Mouse (Mus musculus) layer of hippocampus, adult 9-10 months (tissue): ENCODE data around the gene Acot6.
"Not testable (repeated sequence)": the region's sequence is repeated elsewhere in the genome, so short reads cannot be mapped to it uniquely, and the experiment has no call there.

Source experiments
- DNase-seq: peaks from one replicate; pipeline ENCODE4 v3.0.0; 2022; ENCODE audit warnings: low spot score

The Acot6 gene

DNA sequence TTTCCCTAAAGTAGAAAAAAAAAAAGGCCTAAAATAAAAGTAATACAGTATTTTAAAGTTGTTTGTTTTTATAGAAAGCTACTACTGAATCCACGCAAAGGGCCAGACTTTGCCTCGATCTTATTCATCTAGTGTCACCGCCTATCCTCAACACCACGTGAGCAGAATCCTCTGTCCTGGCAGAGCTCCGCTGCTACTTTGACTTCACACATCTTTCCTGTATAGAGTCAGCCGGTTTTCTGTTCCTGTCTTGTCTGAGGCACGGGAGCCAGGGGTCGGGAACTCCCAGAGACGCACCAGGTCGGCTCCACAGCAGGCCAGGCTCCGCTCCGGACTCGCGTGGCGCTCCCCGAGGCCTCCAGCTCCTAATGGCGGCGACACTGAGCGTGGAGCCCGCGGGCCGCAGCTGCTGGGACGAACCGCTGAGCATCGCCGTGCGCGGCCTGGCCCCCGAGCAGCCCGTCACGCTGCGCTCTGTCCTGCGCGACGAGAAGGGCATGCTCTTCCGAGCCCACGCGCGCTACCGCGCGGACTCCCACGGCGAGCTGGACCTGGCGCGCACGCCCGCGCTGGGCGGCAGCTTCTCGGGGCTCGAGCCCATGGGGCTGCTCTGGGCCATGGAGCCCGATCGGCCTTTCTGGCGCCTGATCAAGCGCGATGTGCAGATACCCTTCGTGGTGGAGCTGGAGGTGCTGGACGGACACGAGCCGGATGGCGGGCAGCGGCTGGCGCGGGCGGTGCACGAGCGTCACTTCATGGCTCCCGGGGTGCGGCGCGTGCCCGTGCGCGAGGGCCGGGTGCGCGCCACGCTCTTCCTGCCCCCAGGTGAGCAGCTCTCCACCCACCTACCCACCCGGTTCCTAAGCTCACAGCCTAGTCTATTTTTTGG lies at the start of gene Acot6:
Gene Acot6, plus strand, starts transcription at position 51 of the 889 bp plus-strand sequence.
- peak; percentile 4 for DNase-seq

DNA sequence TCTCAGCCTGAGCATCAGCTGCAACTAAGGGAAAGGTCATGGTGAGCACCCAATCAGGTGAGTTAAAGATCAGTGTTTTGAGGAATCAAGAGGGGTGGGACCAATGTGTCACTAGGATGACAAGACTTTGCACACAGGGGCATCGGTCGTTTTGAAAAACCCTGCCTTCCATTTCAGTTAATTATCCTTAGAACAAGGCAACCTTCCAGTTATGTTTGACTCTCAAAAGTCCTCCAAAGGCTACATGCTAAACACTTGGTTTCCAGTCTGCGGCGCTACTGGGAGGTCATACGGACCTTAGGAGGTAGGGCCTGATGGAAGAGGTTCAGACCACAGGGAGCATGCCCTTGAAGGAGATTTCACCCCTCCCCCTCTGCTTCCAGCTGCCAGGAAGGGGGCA lies 49.7 kb upstream of the Acot6 start:
- not testable (repeated sequence) for DNase-seq

DNA sequence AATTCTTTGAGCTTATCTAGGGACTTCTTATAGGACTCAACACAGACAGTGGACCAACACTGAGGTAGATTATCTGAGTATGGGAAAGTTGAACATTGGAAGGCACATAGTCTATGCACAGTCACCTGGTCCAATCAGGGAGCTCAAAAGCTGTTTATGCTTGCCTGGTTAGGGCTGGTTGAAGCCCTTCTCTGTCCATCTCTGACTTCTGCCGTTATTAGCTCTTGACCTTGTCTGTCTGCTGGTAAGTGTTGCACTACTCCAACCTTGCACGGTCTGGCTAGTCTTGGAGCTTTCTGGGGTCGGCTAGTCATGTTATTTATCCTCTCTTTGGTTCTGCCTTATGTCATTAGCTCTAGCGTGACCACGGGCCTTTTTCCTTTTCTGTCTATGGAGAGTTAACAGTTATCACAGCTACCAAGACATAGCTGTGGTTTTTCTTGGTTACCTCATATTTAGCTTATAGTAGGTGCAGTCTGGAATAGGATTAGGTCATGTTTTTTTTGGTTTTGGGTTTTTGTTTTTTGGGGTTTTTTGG lies 48.4 kb upstream of the Acot6 start, which contains the start of gene Acot3:
Gene Acot3, plus strand, starts transcription at position 208 of the 538 bp plus-strand sequence.
- DNase-seq: no peak

DNA sequence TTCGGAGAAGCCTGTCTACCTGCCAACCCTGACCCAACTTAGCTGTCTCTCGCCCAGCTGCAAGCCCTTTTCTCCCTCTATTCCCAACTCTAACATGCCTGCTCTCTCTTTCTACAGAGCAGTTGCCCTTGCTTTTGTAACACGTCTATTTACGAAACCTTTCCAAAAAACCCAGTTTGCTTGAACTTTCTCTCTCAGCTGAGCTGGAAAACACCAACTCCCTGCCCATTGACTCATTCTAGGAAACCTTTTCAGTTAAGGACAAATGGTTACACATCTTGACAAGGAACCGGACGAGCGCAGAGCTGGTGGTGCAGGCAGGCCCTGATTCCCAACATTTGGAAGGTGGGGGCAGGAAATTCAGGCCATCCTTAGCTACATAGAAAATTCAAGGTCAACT lies 47.8 kb upstream of the Acot6 start:
- DNase-seq: no peak

DNA sequence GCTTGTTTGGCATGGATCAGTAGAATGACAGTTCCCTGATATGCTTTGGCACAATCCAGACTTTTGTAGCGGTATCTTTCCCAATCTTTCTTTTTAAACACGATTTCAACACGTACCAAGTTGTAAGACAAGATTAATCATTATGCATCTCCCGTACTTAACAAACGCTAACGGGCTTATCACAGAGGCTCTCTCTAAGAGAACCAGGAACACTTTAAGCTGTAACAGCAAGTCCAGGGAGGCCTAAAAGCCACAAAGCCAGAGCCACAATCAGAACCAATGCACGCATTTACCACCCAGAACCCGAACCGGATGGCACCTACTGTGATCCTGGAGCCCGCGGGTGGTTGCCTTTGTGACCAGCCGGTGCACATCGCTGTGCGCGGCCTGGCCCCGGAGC lies 47.3 kb upstream of the Acot6 start:
- no peak for DNase-seq

DNA sequence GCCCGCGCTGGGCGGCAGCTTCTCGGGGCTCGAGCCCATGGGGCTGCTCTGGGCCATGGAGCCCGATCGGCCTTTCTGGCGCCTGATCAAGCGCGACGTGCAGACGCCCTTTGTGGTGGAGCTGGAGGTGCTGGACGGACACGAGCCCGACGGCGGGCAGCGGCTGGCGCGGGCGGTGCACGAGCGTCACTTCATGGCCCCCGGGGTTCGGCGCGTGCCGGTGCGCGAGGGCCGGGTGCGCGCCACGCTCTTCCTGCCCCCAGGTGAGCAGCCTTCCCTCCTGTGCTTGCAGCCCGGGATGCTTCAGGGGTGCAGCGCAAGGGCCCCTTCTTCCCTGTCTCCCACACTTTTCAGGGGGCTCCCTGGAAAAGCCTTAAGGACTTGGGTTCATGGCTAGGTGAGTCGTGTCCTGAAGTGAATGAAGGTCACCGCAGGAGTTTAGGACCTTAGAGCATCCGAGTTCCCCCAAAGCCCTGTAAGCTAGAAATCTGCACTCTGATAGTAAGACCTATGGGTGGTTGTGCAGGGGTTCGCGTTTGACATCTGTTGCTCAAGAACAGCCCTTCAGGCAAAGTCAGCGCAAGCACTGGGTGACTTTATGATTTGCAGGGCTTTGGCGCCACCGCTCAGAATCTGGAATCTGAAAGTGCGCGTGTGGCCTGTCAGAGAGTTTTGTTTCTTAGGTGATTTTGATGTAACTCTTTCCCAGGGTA lies 46.6 kb upstream of the Acot6 start:
- DNase-seq: no peak

DNA sequence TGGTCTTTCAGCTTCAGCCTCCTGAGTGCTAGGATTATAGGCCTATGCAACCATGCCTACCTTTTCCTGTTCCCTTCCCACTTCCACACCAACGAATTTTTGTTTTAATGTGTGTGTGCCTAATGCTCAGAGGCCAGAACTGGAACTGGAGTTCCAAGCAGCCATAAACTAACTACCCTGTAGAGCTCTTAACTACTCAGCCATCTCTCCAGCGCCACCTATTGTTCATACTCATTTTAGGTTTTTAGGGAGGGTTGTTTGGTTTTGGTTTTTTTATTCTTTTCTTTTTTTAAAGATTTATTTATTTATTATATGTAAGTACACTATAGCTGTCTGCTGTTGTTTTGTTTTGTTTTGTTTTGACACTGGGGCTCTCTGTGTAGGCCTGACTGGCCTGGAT lies 39.5 kb upstream of the Acot6 start:
- peak; percentile 26 for DNase-seq

DNA sequence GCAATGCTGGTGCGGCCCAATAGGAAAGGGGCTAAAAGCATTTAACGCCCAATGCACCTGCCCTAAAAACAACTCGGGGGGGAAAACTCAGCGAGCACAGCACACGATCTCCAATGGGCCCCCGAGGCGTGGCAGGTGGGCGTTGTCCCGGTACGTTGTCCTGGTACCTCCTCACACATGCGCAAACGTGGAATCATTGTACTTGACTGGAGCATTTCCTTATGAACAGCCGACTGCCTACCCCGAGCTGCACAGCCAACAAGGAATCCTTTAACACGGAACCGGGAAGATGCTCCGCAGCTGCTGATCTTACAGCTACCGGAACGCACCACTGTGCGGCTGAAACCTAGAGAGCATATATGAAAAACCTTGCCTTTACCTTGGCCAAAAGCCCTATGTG lies 38.1 kb upstream of the Acot6 start:
- no peak for DNase-seq

DNA sequence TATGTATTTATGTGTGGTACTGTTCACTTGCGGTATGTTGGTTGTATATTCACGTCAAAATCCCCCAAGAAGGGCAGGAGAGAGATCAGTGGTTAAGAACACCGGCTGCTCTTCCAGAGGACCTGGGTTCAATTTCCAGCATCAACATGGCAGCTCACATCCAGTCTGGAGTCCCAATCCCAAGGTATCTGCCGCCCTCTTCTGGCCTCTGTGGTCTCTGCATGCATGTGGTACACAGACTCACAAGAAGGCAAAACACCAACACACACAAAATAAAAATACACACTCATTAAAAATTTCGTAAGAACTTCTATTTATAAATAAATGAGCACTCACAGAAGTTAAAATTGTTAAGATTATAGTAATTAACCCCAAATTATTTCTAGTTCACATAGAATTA lies 37.2 kb upstream of the Acot6 start:
- no peak for DNase-seq

DNA sequence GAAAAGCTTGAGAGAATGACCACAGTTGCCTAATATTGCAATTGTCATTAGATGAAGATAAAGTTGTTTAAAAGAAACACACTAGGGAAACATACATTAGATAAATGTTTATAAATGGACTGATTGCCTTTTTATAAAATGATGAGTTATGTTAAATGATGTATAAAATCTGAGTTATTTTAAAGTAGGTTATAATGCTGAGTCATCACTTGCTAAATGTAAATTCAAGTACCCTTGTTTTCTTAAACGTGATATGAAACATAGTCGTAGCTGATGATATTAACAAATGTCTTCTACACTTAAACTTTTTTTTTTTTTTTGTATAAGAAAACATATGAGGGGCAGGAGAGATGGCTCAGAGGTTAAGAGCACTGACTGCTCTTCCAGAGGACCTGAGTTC lies 36.6 kb upstream of the Acot6 start:
- DNase-seq: no peak

DNA sequence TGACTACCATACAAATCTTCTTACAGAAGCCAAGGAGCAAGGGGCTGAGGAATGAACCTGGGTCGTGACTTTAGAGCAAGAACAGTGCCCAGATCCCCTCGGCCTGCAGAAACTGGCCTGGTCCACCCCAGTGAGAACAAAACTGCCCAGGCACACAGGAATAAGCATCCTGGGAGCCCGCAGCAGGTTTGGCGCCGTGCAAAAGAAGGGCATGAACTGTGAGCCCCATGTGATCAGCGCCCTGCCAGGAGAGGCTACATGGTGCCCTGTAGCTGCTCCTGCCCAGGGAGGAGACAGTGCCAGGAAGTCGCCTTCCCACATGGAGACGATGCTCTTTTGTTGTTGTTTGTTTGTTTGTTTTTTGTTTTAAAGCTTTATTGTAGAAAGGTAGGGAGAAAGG lies 35.8 kb upstream of the Acot6 start:
- DNase-seq: no peak

DNA sequence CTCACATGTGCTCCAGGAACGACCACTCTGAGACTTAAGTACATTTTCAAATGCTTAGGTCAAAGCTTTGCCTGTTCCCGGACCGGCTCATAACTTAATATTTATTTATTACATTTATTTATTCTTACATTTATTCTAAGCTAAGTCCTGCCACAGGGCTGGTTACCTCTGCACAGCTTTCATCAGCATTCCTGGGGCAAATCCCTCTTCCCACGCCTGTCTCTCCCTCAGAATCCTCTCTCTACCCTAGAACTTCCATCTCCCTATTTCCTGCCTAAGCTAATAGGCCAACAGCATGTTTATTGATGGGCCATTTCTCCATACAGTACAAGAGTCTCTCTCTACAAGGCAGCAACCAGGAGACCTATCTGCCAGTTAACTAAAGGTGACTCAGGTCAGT lies 32.7 kb upstream of the Acot6 start:
- DNase-seq: no peak

DNA sequence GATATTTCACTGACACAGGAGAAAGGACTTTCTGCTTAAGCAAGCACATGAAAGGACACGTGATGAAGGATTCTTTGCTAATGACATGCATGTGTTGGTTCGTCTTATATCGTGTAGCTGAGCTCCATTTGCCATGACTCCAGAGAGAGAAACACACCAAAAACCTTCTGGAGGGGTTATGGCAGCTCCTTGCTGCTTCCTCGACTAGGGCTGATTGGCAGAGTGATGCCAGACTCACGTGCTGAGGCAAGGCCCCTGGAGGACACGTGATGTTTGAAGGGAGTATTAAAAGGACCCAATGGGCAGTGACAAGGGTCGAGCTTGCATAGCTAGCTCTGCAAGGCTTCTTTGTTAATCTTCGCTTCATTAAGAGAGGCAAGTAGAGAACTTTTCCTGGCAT lies 32.2 kb upstream of the Acot6 start:
- DNase-seq: no peak

DNA sequence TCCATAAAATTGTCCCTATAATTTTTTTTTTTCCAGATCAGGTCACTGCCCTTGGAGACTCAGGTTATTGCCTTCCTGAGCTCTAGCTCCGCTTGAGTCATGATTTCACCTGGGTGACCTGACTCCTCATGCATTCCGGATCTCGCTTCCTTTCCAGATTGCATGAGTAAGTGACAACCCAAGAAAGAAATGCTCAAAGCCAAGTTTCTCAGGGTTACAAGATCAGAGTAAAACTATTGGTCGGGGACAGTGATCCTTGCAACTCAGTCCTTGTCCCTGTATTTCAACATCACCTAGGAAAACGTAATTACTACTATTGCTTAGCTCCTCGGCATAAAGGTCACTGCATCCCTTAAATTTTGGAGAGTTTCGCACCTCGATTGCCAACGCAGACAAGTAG lies 31.5 kb upstream of the Acot6 start, which contains the start of gene Acot5:
Gene Acot5, plus strand, starts transcription at position 340 of the 400 bp plus-strand sequence.
- no peak for DNase-seq

DNA sequence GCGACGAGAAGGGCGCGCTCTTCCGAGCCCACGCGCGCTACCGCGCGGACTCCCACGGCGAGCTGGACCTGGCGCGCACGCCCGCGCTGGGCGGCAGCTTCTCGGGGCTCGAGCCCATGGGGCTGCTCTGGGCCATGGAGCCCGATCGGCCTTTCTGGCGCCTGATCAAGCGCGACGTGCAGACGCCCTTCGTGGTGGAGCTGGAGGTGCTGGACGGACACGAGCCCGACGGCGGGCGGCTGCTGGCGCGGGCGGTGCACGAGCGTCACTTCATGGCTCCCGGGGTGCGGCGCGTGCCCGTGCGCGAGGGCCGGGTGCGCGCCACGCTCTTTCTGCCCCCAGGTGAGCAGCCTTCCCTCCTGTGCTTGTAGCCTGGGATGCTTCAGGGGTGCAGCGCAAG lies 30.9 kb upstream of the Acot6 start:
- DNase-seq: not testable (repeated sequence)

DNA sequence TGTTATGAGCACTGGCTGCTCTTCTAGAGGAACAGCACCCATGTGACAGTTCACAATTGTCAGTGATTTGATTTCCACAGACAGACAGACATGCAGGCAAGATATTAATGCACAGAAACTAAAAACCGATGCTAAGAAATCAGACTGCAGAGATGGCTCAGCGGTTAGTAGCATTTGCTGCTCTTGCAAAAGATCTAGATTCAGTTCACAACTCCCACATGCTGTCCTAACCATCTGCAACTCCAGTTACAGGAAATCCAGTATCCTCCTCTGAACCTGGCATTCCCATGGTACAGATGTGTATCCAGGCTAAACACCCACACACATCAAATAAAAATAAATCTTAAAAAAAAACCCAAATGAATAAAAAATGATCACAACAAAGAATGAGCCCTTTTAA lies 28.8 kb upstream of the Acot6 start:
- DNase-seq: peak; percentile 38

DNA sequence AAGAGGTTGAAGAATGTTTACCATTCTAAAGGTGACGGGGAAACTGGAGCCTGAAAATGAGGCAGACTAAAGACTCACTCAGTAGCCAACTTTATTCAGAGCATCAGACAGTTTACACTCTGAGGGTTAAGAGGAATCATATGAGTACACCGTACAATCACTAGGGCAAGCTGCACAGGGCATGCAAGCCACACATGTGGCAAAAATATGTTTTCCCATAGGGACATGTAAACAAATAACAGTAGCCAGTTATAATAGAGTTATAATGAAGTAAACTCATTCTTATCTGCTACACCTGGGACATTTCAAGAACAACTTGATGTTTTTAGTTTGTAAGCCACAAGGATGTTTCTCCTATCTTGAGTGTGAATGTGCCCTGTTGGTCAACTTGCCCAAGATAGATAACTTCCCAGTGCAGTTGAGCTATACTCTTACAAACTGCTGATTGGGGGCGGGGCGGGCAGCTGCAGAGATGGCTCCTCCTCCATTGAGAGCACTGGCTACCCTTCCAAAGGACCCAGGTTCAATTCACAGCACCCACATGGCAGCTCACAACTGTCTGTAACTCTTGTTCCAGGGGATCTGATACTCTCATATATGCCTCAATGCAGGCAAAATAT lies 23.0 kb upstream of the Acot6 start:
- DNase-seq: no peak

DNA sequence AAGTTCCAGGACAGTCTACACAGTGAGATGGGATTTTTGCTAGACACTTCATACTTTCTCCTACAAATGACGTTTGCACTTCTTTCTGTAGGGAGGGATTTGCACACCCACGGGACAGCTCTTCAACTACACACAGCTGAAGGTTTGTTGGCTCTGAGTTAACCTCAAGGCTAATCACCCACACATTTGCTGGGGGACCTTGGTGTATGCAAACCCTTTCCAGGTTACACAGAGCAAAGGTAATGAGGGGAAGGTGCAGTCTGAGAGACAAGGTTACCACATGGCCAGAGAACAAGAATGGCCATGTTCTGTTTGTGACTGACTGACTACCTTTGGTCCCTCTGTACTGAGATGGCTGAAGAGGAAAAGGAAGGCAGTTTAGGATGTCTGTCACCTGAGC lies 16.6 kb upstream of the Acot6 start:
- no peak for DNase-seq

DNA sequence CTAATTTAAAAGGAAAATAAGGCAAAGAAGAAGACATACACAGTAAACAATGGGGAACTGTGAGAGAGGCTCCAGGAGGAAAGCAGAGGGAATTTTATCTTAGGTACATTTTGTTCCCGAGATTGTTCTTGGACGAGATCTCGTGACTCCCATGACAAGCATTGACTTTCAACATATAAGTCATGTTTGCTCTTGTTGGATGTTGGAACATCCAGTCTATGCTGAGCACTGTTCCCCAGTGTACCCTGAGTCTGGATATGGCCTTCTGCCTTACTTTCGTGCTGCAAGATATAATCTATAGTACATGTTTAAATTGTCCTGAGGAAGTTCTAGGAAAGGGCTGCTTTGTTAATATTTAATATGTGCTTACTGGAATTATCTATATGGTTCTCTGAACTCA lies 15.9 kb upstream of the Acot6 start:
- DNase-seq: no peak

DNA sequence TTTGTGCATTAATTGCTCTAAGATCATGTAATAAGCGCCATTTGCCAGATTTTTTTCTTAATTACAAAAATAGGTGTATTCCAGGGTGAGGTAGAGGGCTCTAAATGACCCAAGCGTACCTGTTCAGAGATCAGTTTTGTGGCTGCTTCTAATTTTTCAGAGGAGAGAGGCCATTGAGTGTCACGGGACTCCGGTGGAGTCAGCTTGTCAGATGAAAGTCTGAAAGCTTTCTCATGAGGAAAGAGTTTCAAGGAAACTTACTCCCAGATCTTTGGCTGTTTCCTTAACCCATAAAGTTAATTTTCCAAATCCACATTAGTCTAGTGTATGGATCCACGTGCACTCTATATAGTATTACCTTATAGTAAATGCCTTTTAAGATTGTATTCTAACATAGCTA lies 5.8 kb upstream of the Acot6 start:
- DNase-seq: not testable (repeated sequence)

DNA sequence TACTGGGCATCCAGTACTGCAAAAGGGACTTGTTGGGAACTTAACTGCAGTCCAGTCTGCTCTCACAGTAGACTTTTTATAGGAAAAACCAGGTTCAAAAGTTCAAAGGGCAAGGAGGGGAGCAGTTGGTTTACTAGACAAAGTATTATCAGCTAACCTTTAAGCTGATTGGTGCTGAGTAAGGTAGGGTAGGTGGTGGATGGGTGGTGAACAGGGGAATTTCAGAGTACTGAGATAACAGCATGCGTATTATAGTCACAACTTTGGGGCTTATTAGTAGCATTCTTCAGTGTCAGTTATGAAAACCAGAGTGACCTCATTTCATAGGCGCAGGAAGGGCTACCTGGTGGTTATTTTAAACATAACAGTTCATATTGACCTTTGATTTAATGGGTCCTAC lies 849 bp upstream of the Acot6 start:
- DNase-seq: no peak

DNA sequence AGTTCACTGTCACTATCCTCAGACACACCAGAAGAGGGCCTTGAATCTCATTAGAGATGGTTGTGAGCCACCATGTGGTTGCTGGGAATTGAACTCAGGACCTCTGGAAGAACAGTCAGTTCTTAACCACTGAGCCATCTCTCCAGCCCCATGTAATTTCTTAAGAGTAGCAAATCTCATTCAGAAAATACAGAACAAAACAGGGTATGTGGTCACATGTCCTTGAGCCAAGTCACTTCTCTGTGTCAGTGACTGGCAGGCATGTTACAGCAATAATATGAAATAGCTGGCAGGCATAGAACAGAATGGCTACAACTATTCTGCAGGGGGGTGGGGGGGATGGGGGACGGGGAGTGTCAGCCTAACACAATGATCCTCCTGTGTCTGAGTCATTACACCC lies 383 bp upstream of the Acot6 start:
- DNase-seq: no peak

DNA sequence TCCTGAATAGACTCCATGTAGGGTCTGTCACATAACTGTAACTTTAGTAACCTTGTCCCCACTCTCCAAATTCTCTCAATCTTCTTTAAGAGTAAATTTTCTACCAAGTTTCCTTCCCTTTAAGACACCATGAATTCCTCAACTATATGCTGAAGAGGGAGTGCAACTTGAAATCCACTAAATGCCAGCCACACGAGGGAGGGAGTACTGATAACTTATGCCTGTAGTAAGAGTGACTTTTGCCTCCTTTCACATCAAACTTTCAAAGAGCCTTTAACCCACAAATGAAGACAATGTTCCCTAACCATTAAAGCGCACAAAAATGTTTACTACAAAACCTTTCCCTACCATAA lies 1.0 kb downstream of the Acot6 start:
- no peak for DNase-seq
